Mouse (Mus musculus): ENCODE measurements at regions not wholly inside any gene's neighbourhood (a gene's known extent, or its start where the extent isn't known, plus 50 kb on each side); places are given as distances from the start of the nearest gene placed in this dataset.

DNA sequence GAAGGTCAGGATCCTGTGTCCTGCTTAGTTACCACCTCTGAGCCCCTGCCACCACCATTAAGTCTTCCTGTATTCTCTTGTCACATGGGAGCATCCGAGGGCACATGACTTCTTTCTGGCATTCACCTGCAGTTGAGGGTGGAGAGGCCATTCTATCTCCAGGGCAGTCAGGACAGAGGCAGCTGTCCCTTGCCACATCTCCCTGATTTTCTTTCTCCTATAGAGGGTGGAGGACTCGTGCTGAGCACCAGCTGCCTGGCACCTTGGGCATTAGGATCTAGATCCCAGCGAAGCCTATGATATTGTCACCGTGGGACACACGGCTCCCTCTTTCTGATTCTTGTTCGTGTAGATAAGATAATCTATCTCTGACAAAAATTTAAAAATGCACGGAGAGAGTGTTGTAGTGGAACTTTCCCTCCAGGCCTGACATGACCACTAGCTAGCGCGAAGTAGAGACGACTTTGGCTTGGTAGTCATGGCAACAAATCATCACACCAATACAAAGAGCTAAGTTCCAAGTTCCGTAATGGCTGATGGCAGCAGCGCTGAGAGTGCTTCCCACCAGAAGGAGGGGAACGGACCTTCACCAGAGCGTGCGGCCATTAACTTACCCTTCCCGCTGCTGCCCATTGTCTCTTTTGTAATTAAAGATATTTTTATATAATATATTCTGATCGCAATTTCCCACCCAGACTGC is 137.7 kb downstream of the Ipmk start:
- no peaks in the 10 kb centered on the region for H3K9me3 ChIP-seq (ENCODE audit: control insufficient read depth, low read length)
- H3K27me3 ChIP-seq (ENCODE audit: control insufficient read depth, insufficient read depth, low read length): no peaks in the 10 kb centered on the region
- no peaks in the 10 kb centered on the region for H3K4me1 ChIP-seq (ENCODE audit: control insufficient read depth, insufficient read depth, low read length)
- H3K4me3 ChIP-seq (ENCODE audit: low read depth, low read length): no peak overlapping the region
- no peak overlapping the region for H3K9ac ChIP-seq (ENCODE audit: low read length)
- 69% methylated on average over 17 of the region's 17 CpGs for WGBS
- no peaks in the 10 kb centered on the region for H3K36me3 ChIP-seq (ENCODE audit: control insufficient read depth, insufficient read depth, low read length)
- no peak for DNase-seq (ENCODE audit: low spot score)
- H3K27ac ChIP-seq (ENCODE audit: low read depth, low read length): no peak overlapping the region
- no peak overlapping the region for H3K4me2 ChIP-seq (ENCODE audit: low read depth)
- peak; percentile 48; the same call in 1 of the 2 replicates for ATAC-seq (ENCODE audit: insufficient read depth, low FRiP score, low TSS enrichment)

DNA sequence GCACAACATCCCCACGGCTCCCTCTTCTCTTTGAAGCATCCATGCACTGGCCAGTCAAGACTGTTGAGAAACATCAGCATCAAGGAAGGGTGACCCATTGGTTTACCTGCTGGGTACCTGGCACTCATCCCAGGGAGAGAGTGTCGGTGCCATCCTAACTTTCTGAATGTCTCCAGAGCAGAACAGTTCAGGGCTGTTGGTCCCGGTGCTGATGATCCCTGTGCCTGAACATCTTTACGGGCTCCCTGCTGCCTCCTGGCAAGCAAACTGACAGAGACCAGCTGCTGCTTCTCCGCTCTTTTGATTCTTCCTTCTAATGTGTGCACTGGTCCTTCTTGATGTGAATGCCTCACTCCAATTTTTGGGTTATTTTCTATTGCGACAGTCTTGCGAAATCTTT is 142.2 kb downstream of the Ipmk start:
- no peaks in the 10 kb centered on the region for H3K27me3 ChIP-seq (ENCODE audit: control insufficient read depth, insufficient read depth, low read length)
- H3K9me3 ChIP-seq (ENCODE audit: control insufficient read depth, low read length): no peaks in the 10 kb centered on the region
- H3K4me1 ChIP-seq (ENCODE audit: control insufficient read depth, insufficient read depth, low read length): no peaks in the 10 kb centered on the region
- no peak overlapping the region for H3K27ac ChIP-seq (ENCODE audit: low read depth, low read length)
- 89% methylated on average over 7 of the region's 7 CpGs for WGBS
- H3K9ac ChIP-seq (ENCODE audit: low read length): no peak overlapping the region
- ATAC-seq (ENCODE audit: insufficient read depth, low FRiP score, low TSS enrichment) (no peak), DNase-seq (ENCODE audit: low spot score) (no peak)
- no peak overlapping the region for H3K4me3 ChIP-seq (ENCODE audit: low read depth, low read length)
- no peaks in the 10 kb centered on the region for H3K36me3 ChIP-seq (ENCODE audit: control insufficient read depth, insufficient read depth, low read length)
- no peak overlapping the region for H3K4me2 ChIP-seq (ENCODE audit: low read depth)

DNA sequence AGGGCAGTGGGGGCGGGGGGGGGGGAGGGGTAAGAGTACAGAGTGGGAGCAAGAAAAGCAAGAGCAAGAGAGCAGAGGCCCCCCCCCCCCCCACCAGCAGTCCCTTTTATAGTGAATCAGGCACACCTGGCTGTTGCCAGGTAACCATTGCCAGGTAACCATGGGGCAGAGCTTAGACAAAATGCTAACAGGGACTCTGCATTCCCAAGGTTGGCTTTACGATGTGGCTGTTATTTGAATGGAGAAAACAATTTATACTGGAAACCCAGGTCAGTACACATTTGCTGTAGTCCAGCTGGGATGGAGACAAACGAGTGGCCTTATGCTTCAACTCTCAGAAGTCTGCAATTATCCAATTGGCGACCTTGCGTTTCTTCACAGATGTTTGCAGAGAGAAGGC is 154.5 kb downstream of the Ipmk start:
- Histone ChIP-seq H3K27me3 (ENCODE audit: control insufficient read depth, insufficient read depth, low read length) (no peaks in the 10 kb centered on the region), H3K4me3 (ENCODE audit: low read depth, low read length) (no peak overlapping the region), H3K9ac (ENCODE audit: low read length) (no peak overlapping the region), H3K27ac (ENCODE audit: low read depth, low read length) (no peak overlapping the region), H3K4me2 (ENCODE audit: low read depth) (no peak overlapping the region), H3K4me1 (ENCODE audit: control insufficient read depth, insufficient read depth, low read length) (no peaks in the 10 kb centered on the region), H3K9me3 (ENCODE audit: control insufficient read depth, low read length) (no peaks in the 10 kb centered on the region), H3K36me3 (ENCODE audit: control insufficient read depth, insufficient read depth, low read length) (no peaks in the 10 kb centered on the region)
- 45% methylated on average over 4 of the region's 5 CpGs for WGBS
- no peak for ATAC-seq (ENCODE audit: insufficient read depth, low FRiP score, low TSS enrichment)
- DNase-seq (ENCODE audit: low spot score): no peak

DNA sequence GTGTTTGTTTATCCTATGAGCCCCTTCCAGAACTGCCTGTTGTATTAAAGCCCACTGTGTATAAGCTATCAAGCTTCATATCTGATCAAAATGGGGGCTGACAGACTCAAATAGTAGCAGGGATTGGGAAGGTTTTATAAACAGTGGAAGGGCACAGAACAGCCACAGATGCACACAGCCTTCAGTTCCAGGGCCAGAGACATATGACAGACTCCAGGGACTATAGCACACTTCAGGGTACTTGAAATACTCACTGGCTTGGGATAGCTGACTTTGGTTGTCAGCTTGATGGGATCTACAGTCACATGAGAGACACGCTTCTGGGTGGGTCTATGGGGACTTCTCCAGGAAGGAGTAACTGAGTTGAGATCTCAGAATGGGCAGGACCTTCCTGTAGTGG is 156.7 kb downstream of the Ipmk start:
- H3K27me3 ChIP-seq (ENCODE audit: control insufficient read depth, insufficient read depth, low read length): no peaks in the 10 kb centered on the region
- ATAC-seq (ENCODE audit: insufficient read depth, low FRiP score, low TSS enrichment) (no peak), DNase-seq (ENCODE audit: low spot score) (no peak)
- no peak overlapping the region for H3K27ac ChIP-seq (ENCODE audit: low read depth, low read length)
- H3K9me3 ChIP-seq (ENCODE audit: control insufficient read depth, low read length): no peaks in the 10 kb centered on the region
- no peak overlapping the region for H3K4me3 ChIP-seq (ENCODE audit: low read depth, low read length)
- no peaks in the 10 kb centered on the region for H3K36me3 ChIP-seq (ENCODE audit: control insufficient read depth, insufficient read depth, low read length)
- no peak overlapping the region for H3K4me2 ChIP-seq (ENCODE audit: low read depth)
- WGBS: 88% methylated on average over 1 of the region's 1 CpGs
- H3K4me1 ChIP-seq (ENCODE audit: control insufficient read depth, insufficient read depth, low read length): no peaks in the 10 kb centered on the region
- no peak overlapping the region for H3K9ac ChIP-seq (ENCODE audit: low read length)

DNA sequence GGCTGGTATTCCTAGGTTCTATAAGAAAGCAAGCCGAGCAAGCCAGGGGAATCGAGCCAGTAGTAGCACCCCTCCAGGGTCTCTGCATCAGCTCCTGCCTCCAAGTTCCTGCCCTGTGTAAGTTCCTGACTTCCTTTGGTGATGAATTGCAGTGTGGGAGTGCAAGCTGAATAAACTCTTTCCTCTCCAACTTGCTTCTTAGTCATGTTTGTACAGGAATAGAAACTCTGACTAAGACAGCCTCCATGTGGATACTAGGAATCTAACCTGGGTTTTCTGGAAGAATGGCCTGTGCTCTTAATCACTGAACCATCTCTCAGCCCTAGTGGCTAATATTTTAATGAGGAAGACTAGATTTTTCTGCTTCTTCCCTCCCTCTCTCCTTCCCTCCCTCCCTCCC is 177.7 kb downstream of the Ipmk start:
- no peaks in the 10 kb centered on the region for H3K27me3 ChIP-seq (ENCODE audit: control insufficient read depth, insufficient read depth, low read length)
- no peaks in the 10 kb centered on the region for H3K4me1 ChIP-seq (ENCODE audit: control insufficient read depth, insufficient read depth, low read length)
- WGBS: 65% methylated on average over 2 of the region's 2 CpGs
- no peak overlapping the region for H3K4me3 ChIP-seq (ENCODE audit: low read depth, low read length)
- DNase-seq (ENCODE audit: low spot score) (no peak), ATAC-seq (ENCODE audit: insufficient read depth, low FRiP score, low TSS enrichment) (no peak)
- no peaks in the 10 kb centered on the region for H3K36me3 ChIP-seq (ENCODE audit: control insufficient read depth, insufficient read depth, low read length)
- no peak overlapping the region for H3K9ac ChIP-seq (ENCODE audit: low read length)
- H3K9me3 ChIP-seq (ENCODE audit: control insufficient read depth, low read length): no peaks in the 10 kb centered on the region
- H3K27ac ChIP-seq (ENCODE audit: low read depth, low read length): no peak overlapping the region
- no peak overlapping the region for H3K4me2 ChIP-seq (ENCODE audit: low read depth)

DNA sequence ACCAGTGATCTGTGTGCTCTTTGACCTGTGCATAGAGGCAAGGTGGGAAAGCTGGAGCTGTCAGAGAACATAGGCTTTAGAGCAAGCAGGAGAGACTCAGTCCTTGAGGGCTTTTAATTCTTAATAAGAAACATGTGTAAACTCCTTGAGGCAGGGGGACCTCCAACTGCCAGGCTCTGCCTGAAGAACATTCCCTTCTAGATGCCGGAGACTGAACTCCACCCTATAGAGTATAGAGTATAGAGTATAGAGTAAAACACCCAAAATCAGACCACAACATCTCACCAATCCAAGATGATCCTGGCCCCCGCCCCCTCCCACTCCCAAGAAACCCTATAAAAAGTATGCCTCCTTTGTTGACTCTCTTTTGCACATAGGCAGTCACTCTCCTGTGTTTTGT is 186.2 kb downstream of the Ipmk start:
- no peaks in the 10 kb centered on the region for H3K36me3 ChIP-seq (ENCODE audit: control insufficient read depth, insufficient read depth, low read length)
- H3K27me3 ChIP-seq (ENCODE audit: control insufficient read depth, insufficient read depth, low read length): no peaks in the 10 kb centered on the region
- H3K9ac ChIP-seq (ENCODE audit: low read length): no peak overlapping the region
- no peaks in the 10 kb centered on the region for H3K9me3 ChIP-seq (ENCODE audit: control insufficient read depth, low read length)
- H3K27ac ChIP-seq (ENCODE audit: low read depth, low read length): no peak overlapping the region
- no peaks in the 10 kb centered on the region for H3K4me1 ChIP-seq (ENCODE audit: control insufficient read depth, insufficient read depth, low read length)
- no peak overlapping the region for H3K4me3 ChIP-seq (ENCODE audit: low read depth, low read length)
- no peak for ATAC-seq (ENCODE audit: insufficient read depth, low FRiP score, low TSS enrichment)
- H3K4me2 ChIP-seq (ENCODE audit: low read depth): no peak overlapping the region
- WGBS: 92% methylated on average over 2 of the region's 2 CpGs
- no peak for DNase-seq (ENCODE audit: low spot score)

DNA sequence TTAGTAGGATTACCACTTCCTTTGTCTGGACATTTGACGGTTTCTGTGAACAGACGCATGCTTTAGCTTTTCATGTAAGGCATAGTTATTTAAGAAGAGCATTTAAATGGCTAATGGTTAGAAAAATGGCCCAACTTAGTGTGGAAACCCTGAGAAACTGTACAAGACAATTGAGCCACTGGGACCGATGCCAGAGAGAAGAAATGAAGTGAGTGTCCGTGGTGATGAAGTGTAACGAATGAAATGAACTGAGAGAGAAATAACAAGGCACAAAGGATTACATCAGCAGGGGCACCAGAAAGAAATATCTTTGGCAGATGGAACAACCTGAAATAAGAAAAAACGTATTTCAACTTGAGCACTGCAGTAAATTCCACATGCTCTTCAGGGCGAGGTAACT is 197.9 kb downstream of the Ipmk start:
- no peaks in the 10 kb centered on the region for H3K9me3 ChIP-seq (ENCODE audit: control insufficient read depth, low read length)
- no peak for ATAC-seq (ENCODE audit: insufficient read depth, low FRiP score, low TSS enrichment)

DNA sequence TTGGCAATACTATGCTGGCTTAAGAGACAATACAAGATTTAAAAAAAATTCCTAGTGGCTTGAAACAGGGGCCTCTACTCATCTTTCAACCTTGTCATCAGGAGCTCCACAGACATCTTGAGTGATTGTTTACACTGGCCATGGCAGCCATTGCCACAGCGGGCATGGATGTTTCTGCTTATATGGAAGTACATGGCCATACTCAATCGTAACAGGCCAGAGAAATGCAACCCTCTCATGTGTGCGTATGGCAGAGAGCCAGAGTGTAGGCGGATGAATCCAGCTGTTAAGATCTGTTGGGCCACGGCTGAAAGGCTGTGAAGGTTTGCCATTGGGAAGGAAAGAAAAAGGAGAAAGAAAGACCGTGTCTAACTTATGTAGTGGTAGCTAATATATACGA is 198.9 kb downstream of the Ipmk start:
- H3K9ac ChIP-seq (ENCODE audit: low read length): no peak overlapping the region
- H3K27me3 ChIP-seq (ENCODE audit: control insufficient read depth, insufficient read depth, low read length): no peaks in the 10 kb centered on the region
- DNase-seq (ENCODE audit: low spot score) (no peak), ATAC-seq (ENCODE audit: insufficient read depth, low FRiP score, low TSS enrichment) (no peak)
- WGBS: 93% methylated on average over 7 of the region's 7 CpGs
- no peaks in the 10 kb centered on the region for H3K9me3 ChIP-seq (ENCODE audit: control insufficient read depth, low read length)
- no peak overlapping the region for H3K27ac ChIP-seq (ENCODE audit: low read depth, low read length)
- H3K4me1 ChIP-seq (ENCODE audit: control insufficient read depth, insufficient read depth, low read length): no peaks in the 10 kb centered on the region
- no peak overlapping the region for H3K4me2 ChIP-seq (ENCODE audit: low read depth)
- no peak overlapping the region for H3K4me3 ChIP-seq (ENCODE audit: low read depth, low read length)
- no peaks in the 10 kb centered on the region for H3K36me3 ChIP-seq (ENCODE audit: control insufficient read depth, insufficient read depth, low read length)

More for the DNA sequence above, 197.9 kb downstream of the Ipmk start:
- DNase-seq (ENCODE audit: low spot score): no peak
- Histone ChIP-seq H3K27me3 (ENCODE audit: control insufficient read depth, insufficient read depth, low read length) (no peaks in the 10 kb centered on the region), H3K27ac (ENCODE audit: low read depth, low read length) (no peak overlapping the region), H3K36me3 (ENCODE audit: control insufficient read depth, insufficient read depth, low read length) (no peaks in the 10 kb centered on the region), H3K4me1 (ENCODE audit: control insufficient read depth, insufficient read depth, low read length) (no peaks in the 10 kb centered on the region), H3K9ac (ENCODE audit: low read length) (no peak overlapping the region), H3K4me2 (ENCODE audit: low read depth) (no peak overlapping the region), H3K4me3 (ENCODE audit: low read depth, low read length) (no peak overlapping the region)
- 81% methylated on average over 7 of the region's 7 CpGs for WGBS

DNA sequence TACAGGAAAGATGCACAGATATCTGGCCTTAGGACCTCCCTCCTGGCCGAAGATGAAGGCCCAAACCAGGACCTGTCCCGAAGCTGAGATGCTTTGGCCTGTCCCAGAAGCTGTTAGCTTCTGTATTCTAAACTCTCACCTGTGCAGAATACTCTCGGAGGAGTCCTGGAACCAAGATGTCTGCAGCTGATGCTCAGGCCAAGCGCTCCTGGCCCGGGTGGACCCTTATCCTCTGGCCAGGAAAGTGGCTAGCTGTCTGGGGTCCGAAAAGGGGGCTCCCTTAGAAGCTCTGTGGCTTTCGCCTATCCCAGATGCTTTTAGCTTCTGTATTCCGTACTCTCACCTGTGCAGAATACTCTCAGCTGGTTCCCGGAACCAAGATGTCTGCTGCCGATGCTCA is 236.2 kb downstream of the Ipmk start:
- Histone ChIP-seq H3K27me3 (ENCODE audit: control insufficient read depth, insufficient read depth, low read length) (no peaks in the 10 kb centered on the region), H3K9me3 (ENCODE audit: control insufficient read depth, low read length) (no peaks in the 10 kb centered on the region), H3K27ac (ENCODE audit: low read depth, low read length) (no peak overlapping the region), H3K36me3 (ENCODE audit: control insufficient read depth, insufficient read depth, low read length) (no peaks in the 10 kb centered on the region), H3K4me2 (ENCODE audit: low read depth) (no peak overlapping the region), H3K4me1 (ENCODE audit: control insufficient read depth, insufficient read depth, low read length) (no peaks in the 10 kb centered on the region), H3K9ac (ENCODE audit: low read length) (no peak overlapping the region), H3K4me3 (ENCODE audit: low read depth, low read length) (no peak overlapping the region)
- 89% methylated on average over 10 of the region's 10 CpGs for WGBS
- ATAC-seq (ENCODE audit: insufficient read depth, low FRiP score, low TSS enrichment): no peak
- no peak for DNase-seq (ENCODE audit: low spot score)

Measured in neural tube, embryonic 11.5 days (tissue).